Mouse (Mus musculus) granulocyte monocyte progenitor cell, adult 5-6 weeks (primary cell): Measurements from ENCODE around the gene Fam71e2. TPM values are rescaled to one million over a fixed set of nuclear protein-coding genes. Genes with fewer than 3 reads are reported as not detected.
A peak's percentile ranks its signal among the peaks of the same experiment; 100 is the strongest.
"Not testable (repeated sequence)": the region's sequence is repeated elsewhere in the genome, so short reads cannot be mapped to it uniquely, and the experiment has no call there.

Source experiments
- ATAC-seq: replicated peaks from 2 replicates; pipeline ENCODE4 v1.8.0; 2016; ENCODE audit warnings: mild to moderate bottlenecking, moderate TSS enrichment, inconsistent platforms; ENCODE audit not compliant: poor library complexity, severe bottlenecking
- total RNA-seq, 2 experiments: library from RNA; stranded (forward) in 1 of 2; stranded (reverse) in 1 of 2; fragments of 200-712, 200-1000 nt in 1 of 2; fragments of >200 nt in 1 of 2; fragmentation: Nextera tagmentation in 1 of 2; gene quantifications; 2 replicates each; pipeline ENCODE4 v1.2.3; 2014 to 2017

Fam71e2 gene
- total RNA-seq (2014; fragmentation: Nextera tagmentation) (not detected in 2 replicates), total RNA-seq (2017) (not detected in 2 replicates)

DNA sequence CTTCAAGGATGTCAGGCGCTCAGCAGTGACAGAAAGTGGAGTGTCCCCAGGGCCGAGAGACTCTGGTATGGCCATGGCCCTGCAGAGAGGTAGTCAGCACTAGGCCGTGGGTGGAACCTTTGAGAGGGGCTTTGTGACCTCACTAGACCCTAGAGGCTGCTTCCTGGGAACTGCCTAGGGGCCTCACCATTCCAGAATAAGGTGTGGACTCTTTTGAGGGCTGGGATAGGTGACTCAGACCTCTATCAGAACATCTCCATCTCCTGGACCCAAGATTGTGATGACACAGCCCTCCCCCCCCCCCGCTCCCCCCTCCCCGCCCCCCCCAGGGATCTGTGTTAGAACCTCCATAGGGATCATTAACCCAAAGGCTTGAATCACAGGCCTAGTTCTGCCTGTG is at the start of gene Fam71e2:
Gene Fam71e2 (minus strand): TSS at position 101 of the 400 bp plus-strand sequence.
- no peak for ATAC-seq

DNA sequence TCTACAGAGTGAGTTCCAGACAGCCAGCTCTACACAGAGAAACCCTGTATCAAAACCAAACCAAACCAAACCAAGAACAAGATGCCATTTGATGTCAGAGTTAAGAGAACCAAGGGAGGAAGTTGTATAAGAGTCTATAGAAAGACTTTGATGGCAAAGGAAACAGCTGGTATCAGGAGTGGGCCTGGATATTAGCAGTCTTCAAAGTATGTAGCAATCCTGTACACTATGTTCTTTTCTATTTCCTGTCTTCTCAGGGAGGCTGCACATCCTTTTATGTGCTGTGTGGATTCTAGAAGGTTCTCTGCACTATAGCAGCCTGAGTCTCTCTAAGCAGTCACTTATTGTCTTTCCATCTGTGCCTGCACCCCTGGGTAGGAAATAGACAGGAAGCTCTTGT is 45.5 kb upstream of the Fam71e2 start:
- no peak for ATAC-seq

DNA sequence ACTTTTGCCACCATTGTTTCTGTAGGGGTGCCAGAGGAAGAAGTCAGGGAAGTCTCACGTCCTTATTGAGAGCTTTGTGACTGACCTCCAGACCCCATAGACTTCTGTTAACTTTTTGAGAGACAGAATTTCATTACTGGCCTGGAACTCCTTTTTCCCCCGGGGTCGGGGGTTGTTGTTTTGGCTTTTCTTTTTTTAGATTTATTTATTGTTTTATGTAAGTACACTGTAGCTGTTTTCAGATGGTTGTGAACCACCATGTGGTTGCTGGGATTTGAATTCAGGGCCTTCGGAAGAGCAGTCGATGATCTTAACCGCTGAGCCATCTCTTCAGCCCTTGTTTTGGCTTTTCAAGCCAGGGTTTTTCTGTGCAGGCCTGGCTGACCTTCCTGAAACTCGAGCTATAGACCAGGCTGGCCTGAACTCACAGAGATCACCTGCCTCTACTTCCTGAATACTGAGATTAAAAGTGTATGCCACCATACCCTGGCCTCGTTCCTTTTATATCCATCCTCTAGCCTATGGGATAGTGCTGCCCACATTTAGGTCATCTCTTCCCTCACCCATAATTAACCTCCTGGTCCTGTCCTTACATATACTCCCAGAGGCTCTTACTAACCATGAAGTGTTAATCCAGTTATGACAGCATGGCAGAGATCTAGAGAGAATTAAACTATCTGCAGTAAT is 42.1 kb upstream of the Fam71e2 start:
- ATAC-seq = no peak

DNA sequence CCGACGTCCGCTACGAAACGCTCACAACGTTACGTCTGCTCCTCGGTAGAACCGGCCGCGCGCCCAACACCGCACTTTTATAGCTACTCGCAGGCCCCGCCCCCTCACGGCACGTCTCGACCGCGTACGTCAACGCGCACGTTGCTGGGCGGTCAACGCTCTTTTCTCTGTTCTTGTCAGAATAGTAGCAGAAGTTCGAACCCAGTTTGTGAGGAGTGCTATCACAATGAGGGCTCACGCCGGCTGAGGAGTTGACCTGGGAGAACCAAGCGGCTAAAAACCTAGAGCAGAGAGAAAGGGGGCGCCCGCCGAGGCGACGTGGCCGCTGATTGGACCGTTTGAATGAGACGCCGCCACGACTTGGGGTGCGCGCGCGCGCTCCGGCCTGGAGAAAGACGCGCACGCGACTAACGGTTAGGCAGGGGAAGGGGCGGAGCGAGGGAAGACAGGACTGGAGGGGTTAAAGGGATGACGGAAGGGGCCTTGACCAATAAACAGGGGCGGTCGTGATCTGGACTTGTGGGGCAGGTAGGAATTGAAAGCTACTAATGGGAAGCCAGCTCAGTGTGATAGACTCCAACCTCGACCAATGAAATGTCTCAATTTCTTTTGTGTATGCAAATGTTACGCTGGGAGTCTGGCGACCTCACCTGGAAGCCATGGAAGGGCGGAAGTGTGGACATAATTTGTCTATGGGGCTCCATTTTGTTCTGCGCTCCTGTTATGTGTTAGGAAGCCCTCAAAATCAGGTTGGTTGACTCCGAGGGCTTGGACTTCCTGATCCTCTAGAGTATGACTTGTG is 41.4 kb upstream of the Fam71e2 start, which contains the start of gene Ube2s:
Gene Ube2s (minus strand): TSS at position 288 of the 802 bp plus-strand sequence.
- peak; percentile 87 for ATAC-seq

DNA sequence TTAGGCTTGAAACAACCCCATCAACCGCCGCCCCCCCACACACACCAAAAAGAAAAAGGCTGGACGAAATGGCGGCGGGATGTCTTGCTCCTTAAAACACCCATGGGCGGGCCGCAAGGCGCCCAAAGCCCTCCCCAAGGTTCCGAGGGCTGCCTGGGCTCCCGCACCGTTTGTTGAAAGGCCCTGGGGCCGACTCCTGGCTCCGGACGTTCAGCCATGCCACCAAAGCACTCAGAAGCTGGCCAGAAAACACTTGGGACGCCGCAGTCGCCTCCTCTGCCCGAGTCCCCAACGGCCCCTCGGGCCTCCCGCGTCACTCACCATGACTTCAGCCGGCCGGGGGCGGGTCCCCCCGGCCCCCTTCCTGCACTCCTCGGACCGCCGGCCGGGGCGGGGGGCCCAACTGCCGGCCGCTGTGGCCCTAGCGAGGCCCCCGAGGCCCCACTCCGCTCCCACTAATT is 40.8 kb upstream of the Fam71e2 start:
- no peak for ATAC-seq

DNA sequence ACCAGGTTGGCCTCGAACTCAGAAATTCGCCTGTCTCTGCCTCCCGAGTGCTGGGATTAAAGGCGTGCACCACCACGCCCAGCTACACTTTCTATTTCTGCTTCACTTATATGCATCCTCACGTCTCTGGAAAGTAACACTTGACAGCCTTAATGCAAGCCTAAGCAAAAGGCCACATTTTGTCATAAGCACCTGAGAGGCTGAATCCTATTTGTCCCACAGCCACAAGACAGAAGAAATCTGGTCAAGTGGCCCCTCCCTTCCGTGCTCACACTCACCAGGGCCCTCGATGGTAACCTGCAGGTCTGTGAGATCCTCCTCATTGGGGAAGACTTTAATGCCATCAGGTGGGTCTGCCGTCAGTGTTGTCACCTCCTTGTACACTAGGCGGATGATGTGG is 40.0 kb upstream of the Fam71e2 start:
- not testable (repeated sequence) for ATAC-seq

DNA sequence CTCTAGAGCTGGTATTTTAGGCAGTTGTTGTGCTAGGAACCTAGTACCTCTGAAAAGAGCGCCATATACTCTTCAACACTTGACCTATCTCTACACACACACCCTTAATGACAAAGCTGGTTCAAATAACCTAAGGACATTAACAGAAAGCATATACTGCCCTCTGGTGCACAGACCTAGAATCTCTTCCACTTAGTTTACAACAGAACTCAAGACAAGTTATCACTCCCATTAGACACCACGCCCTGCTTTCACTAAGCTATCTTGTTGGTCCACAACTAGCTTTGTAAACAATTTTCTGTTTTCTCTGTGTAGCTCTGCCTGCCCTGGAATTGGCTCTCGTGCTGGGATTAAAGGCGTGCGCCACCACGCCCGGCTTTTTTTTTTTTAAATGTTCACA is 35.6 kb upstream of the Fam71e2 start:
- peak; percentile 54 for ATAC-seq

DNA sequence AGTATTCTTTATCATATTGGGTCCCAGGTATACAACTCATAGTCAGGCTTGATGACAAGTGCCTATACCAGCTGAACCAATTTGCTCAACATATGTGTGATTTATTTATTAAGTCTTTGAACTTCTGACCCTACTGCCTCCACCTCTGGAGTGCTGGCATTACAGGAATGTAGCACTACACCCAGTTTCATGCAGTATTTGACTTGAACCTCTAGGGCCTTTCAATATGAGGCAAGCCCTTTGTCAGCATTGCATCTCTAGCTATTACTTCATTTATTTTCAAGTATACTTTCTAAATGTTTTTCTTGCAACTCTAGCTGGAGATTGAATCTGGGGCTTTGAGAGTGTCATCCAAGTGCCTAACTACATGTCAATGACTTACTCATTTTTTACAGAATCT is 31.1 kb upstream of the Fam71e2 start:
- no peak for ATAC-seq

DNA sequence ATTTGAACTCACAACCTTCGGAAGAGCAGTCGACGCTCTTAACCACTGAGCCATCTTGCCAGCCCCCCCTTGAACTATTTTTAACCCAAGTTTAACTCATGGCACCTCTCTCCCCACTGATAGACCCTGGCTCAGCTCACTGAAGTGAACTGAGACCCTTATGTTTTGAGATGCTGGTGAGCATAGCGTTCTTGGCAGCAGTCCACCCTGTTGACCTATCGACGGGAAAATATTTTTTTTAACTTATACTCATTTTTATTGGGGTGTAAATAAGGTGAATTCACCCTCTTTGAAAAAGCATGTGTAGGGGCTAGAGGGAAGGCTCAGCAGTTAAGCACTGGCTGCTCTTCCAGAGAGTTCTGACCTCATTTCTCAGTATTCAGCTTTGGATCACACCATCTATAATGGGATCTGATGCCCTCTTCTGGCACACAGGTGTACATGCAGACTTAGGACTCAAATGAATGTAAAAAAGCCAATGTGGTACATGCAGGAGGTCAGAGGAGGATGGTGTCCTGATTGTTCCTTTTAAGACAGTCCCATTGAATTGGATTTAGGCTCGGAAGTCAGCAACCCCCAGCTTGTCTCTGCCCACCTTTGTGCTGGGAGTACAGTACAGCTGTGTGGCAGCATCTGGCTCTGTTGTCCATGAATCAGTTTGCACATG is 24.8 kb upstream of the Fam71e2 start:
- peak; percentile 17; the same call in 1 of the 2 replicates for ATAC-seq

DNA sequence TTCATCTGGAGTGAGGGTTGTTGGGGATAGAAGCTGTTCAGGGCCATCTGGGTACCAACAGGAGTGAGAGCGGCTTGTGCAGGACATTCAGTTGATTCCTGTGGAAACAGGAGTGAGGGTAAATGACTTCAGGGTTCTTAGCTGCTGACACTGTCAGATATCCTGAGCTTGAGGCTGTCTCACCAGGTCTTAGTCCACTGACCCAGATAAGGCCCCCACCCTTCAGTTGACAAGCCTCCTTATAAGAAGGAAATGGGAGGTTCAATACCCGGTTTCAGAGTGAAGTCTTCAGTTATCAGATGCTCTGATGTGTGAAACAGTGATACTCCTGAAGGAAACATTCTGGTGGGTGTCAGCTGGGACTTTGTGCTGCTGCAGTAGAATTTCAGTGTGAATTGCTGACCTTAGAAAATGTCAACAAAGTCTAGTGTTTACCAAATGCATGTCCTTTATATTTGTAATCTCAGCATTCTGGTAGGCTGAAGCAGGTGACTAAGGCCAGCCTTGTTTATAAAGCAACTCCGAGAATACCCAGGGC is 23.6 kb upstream of the Fam71e2 start:
- no peak for ATAC-seq

DNA sequence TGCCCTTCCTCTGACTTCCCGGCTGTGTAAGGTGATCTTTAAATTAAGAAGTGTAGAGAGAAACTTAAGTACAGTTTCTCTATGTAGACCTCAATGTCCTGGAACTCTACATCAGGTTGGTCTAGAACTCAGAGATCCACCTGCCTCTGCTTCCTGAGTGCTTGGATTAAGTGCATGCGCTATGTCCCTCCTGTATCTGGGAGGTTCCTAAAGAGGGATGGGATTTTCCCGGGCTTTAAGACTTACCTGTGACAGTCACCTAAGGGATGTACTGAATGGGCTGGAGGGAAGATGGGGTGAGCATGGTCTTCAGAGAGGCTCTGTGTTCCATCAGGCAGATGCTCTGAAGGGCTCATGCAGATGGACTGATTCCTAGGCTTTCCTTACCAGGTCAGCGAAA is 22.6 kb upstream of the Fam71e2 start:
- ATAC-seq = no peak

DNA sequence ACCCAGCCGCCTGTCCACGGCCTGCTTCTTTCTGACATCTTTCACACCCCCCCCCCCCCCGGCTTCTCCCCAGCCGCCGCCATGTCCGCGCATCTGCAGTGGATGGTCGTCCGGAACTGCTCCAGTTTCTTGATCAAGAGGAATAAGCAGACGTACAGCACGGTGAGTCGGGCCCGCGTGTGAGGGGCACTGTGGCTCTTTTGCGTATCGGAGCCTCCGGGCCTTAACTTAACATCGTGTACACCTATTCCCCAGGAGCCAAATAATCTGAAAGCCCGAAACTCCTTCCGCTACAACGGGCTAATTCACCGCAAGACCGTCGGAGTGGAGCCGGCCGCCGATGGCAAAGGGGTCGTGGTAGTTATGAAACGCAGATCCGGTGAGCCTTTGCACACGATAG is 22.1 kb upstream of the Fam71e2 start:
- ATAC-seq = not testable (repeated sequence)

DNA sequence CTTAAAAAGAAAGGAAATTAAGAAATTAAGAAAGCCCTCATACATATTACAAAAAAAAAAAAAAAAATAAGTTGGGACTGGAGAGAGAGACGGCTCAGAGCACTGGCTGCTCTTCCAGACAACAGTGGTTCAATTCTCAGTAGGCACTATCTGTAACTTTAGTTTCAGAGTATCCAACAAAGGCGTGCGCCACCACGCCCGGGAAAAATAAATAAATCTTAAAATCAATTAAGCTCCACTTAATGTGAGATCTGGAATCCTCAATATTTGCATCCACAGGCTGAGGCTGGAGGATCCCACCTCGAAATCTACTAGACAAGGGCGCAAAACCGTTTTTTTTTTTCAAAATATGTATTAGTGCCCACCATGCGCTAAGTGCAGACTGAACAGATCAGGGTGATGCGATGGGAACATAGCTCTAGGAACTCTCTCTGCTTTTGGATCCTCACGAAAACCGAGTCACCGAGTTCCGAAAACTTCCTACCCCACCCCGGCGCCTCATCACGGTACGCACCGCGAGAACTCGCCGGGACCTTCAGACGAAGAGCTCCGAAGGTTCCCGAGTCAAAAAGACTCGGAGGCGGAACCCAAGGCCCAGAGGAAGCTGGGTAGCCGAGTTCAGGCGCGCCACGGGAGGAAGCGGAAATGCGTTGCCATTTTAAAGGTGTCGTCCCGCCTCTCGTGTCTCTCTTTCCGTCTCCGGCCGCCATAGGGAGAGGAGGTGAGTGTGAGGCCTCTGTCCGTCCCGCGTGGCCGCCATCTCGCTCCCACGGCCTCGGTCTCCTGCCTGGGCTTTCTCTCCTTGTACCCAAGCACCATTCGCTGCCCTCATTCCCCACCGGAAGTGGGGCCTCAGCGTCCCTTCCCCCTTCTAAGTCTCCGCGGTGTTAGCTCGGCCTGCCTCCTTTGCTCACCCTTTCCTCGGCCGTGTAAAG is 21.4 kb upstream of the Fam71e2 start, which contains the start of gene Rpl28:
Gene Rpl28 (plus strand): TSS at position 597 of the 935 bp plus-strand sequence.
- peak; percentile 79 for ATAC-seq

DNA sequence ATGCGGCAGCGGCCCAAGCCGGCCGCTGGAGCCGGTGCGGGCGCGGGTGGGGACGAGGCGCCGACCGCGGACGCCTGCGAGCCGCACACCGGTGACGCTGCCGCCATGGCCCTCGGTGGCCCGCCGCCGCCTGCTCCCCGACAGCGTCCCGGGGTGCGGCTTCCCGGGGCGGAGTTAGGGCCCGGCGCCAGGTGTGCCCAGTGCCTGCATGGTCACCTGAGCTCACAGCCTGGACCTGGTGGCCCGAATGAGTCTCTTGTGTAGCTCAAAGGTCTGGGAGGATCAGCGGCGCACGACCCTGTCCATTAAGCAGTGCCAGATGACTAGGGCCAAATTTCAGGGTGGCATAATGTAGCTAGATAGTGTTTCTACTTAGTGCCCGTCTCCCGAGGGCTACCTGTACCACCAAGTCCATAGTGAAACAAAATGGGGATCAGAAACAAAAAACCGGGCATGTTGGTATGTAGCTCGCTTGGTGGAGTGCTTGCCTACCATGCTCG is 18.4 kb upstream of the Fam71e2 start, which contains the start of gene Tmem238:
Gene Tmem238 (minus strand): TSS at position 221 of the 500 bp plus-strand sequence.
- ATAC-seq = peak; percentile 4; the same call in 1 of the 2 replicates

DNA sequence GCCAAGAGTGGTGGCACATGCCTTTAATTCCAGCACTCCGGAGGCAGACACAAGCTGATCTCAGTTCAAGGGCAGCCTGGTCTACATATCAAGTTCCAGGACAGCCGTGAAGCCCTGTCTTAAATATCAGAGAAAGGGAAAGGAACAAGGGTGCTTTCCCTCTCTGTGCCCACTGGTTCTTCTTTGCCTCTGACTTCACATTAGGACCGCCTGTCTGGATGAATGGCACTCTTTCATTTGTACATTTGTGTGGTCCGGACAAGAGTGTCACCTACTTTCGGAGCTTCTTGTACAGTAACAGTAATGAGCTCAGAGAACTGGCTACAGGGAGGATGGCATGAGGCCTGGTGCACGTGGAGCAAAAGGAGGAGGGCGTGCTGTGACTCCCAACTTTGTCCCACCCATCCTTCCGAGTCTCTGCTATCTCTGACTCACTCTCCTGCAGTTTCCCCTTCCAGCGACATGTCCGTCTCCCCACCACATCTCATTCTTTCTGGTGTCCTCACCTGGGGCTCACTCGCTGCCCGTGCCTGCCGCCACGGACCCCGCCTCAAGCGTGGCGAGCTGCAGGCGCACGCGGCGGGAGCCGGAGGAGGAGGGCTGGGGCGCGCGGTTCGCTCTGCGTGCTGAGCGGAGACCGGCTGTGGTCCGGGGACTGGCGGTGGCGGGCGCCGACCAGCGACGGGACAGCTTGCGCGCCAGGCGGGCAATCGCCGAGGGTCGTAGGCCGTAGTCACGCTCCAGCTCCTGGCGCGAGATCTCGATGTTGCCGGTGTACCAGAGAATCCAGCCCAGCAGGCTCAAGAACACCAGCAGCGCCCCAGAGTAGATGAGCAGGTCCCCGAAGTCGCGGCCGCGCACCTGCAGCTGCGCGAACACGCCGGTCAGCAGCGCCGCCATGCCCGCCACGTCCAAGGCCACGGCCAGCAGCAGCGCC is 17.7 kb upstream of the Fam71e2 start:
- peak; percentile 32 for ATAC-seq

DNA sequence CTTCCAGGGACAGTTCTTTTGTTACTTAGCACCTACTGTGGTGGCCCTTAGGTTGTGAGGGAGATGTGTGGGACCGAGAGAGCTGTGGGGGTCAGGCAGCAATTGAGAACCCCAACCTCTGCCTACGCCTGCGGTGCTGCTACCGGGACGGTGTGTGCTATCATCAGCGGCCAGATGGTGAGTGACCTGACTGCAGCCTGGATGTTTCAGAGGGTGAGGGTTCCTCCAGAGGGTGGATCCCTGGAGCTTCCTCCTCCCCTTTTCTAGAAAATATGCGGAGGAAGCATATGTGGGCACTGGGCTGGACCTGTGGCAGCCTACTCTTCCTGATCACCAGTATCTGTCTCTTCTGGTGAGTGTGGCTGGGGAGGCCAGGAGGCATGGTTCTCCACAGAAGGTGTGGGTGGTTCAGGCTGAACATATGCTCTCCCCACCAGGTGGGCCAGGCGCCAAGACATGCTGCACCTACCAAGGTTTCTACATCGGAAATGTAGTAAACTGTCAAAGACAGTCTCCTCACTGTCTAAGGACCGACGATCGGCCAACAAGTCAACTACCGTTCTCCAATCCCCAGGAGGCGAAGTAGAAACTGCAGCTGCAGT is 12.7 kb upstream of the Fam71e2 start:
- no peak for ATAC-seq

DNA sequence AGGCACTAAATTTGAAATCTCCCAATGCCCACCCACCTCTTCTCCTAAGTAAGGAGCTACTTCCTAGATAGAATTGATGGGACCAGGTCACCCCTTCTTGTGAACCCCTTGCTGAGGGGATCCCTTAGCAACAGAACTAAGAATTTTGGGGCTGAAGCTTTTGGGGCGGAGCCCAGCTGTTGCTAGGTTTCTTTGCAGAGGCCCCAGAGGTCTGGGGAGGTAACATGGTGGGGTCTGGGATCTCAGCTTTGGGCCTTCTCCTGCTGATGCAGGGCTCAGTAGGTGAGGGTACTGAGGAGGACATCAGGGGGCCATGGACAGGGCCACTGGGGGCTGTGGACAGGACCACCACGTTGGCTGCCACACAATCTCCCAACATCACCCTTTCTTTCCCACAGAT is 11.7 kb upstream of the Fam71e2 start, which contains the start of the genes Il11 and Tmem190:
Gene Il11 (minus strand): TSS at position 101 of the 400 bp plus-strand sequence.
Gene Tmem190 (plus strand): TSS at position 179 of the 400 bp plus-strand sequence.
- ATAC-seq = no peak
